Mouse (Mus musculus): ENCODE measurements around the gene Gmpr. TPM values are rescaled to one million over a fixed set of nuclear protein-coding genes. Genes with fewer than 3 reads are reported as not detected.
A peak's percentile ranks its signal among the peaks of the same experiment; 100 is the strongest.

The Gmpr gene
- 41.6 TPM for polyA plus RNA-seq (2012; fragmentation: generic; extraction: Trizol)

DNA sequence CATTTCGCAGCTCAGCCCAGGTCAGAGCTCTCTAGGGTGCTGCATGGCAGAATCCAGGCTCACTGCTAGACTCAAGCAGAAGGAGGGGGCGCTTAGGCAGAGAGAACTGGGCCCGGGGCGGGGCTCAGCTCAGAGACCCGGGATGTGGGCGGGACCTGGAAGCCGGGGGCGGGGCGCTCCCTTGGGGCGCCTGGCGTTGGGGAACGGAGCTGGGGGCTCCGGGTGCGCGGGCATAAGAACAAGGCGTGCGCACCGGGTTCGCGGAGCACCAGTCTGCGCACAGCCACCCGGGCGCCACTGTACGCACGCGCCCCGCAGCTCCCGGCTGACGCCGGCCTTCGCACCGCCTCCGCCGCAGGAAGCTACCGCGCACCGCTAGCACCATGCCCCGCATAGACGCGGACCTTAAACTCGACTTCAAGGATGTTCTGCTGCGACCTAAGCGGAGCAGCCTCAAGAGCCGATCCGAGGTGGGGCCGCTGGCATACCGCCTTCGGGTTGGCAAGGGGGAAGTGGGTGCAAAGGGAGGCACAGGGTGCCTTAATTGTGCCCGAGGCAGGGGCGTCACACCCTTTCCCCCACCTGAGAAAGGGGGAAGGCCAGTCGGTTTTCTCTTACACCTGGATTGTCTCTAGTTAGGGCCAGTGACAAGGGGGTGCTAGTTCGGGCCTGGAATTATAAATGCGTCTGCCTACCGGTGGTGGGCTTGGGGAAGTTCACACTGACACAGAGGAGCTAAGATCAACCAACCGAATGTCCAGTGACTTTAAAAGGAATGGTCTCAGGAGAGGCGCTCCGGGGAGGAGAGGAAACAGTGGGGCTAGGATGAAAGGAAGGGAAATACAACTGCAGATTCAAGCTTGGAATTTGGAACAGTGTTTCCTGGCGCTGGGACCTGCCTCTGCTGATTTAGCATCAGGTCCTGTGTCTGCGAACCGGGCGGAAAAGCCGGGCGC lies at the start of gene Gmpr:
Gene Gmpr, plus strand, starts transcription at position 171 of the 956 bp plus-strand sequence.
- Histone ChIP-seq H3ac (ENCODE audit: control insufficient read depth, insufficient read length) (peak within 1 kb of the TSS; percentile 14), H3K4me2 (ENCODE audit: low read depth) (peak within 1 kb of the TSS; percentile 88), H3K36me3 (ENCODE audit: control insufficient read depth, insufficient read depth) (no peaks in the 10 kb centered on the region), H3K79me2 (ENCODE audit: control insufficient read depth, insufficient read depth) (no peaks in the 10 kb centered on the region), H3K4me3 (peak within 1 kb of the TSS; percentile 33), H3K27me3 (ENCODE audit: control insufficient read depth, insufficient read depth, insufficient read length) (no peaks in the 10 kb centered on the region)
- TF ChIP-seq SRF (IDR thresholded peaks at IDR 0.05; ENCODE audit: control insufficient read depth, insufficient read length, low read depth) (no peak), POLR2A (IDR thresholded peaks at IDR 0.05; ENCODE audit: insufficient read length, low read depth) (peak; percentile 34), MYOG (IDR thresholded peaks at IDR 0.05; ENCODE audit: control insufficient read depth in 1 of 3, insufficient read depth in 1 of 3, insufficient read length in 2 of 3, low read depth in 2 of 3) (no peak), CEBPB (IDR thresholded peaks at IDR 0.05; ENCODE audit: insufficient read depth, poor library complexity, severe bottlenecking) (no peak), POLR2AphosphoS2 (IDR thresholded peaks at IDR 0.05; ENCODE audit: insufficient read length, low read depth) (no peak), MYOD1 (IDR thresholded peaks at IDR 0.05; ENCODE audit: control insufficient read depth in 1 of 3, insufficient read length in 2 of 3, low read depth in 2 of 3) (no peak), USF1 (IDR thresholded peaks at IDR 0.05; ENCODE audit: low read depth) (no peak), E2F4 (IDR thresholded peaks at IDR 0.05; ENCODE audit: insufficient read depth) (no peak), TCF12 (IDR thresholded peaks at IDR 0.05; ENCODE audit: insufficient read depth, poor library complexity, severe bottlenecking) (no peak)

DNA sequence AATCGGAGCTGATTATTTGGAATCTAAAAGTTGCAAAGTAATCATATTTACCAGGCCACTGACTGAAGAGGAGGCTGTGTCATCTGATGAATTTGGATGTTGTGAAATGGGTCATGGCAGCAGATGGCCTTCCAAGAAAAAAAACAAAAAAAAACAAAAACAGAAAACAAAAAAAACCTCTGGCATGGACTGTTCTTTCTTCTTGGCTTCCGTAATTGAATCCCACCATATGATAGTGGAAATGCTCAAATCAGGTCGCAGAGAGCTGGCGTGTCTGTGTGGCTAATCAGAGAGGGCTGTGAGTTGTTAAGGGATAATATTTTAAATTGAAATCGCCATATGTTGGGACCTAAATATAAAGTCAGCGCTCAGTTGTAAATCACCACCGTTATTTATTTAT lies 49.8 kb upstream of the Gmpr start:
- Histone ChIP-seq H3K4me2 (ENCODE audit: low read depth) (no peak overlapping the region), H3K27me3 (ENCODE audit: control insufficient read depth, insufficient read depth, insufficient read length) (no peaks in the 10 kb centered on the region), H3K36me3 (ENCODE audit: control insufficient read depth, insufficient read depth) (no peaks in the 10 kb centered on the region), H3ac (ENCODE audit: control insufficient read depth, insufficient read length) (no peak overlapping the region), H3K79me2 (ENCODE audit: control insufficient read depth, insufficient read depth) (no peaks in the 10 kb centered on the region), H3K4me3 (no peak overlapping the region)
- TF ChIP-seq POLR2AphosphoS2 (IDR thresholded peaks at IDR 0.05; ENCODE audit: insufficient read length, low read depth) = no peak
- no peak for TF ChIP-seq SRF (IDR thresholded peaks at IDR 0.05; ENCODE audit: control insufficient read depth, insufficient read length, low read depth)
- TF ChIP-seq CEBPB (IDR thresholded peaks at IDR 0.05; ENCODE audit: insufficient read depth, poor library complexity, severe bottlenecking) = no peak
- no peak for TF ChIP-seq TCF3 (IDR thresholded peaks at IDR 0.05; ENCODE audit: insufficient read length, low read depth)
- no peak for TF ChIP-seq E2F4 (IDR thresholded peaks at IDR 0.05; ENCODE audit: insufficient read depth)
- no peak for TF ChIP-seq POLR2A (IDR thresholded peaks at IDR 0.05; ENCODE audit: insufficient read length, low read depth)
- TF ChIP-seq MYOD1 (IDR thresholded peaks at IDR 0.05; ENCODE audit: control insufficient read depth in 1 of 3, insufficient read length in 2 of 3, low read depth in 2 of 3) = no peak
- TF ChIP-seq MAX (IDR thresholded peaks at IDR 0.05; ENCODE audit: low read depth) = no peak
- TF ChIP-seq USF1 (IDR thresholded peaks at IDR 0.05; ENCODE audit: low read depth) = no peak

DNA sequence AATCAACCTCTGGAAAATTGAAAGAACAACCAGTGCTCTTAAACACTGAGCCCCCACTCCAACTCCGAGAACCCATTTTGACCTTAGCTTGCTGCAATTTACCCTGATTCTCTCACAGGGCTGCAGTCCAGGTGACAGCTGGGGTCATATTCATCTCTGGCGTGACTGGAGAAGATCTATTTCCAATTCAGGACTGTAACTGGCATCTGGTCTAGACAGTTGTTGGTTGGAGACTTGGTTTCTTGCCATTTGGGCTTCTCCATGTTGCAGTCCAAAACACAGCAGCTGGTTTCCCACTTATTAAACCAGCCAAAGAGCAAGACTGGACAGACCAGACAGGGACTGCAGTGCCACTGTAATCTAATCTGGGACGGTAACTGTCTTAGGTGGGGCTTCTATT lies 47.1 kb upstream of the Gmpr start:
- Histone ChIP-seq H3K4me3 (no peak overlapping the region), H3K27me3 (ENCODE audit: control insufficient read depth, insufficient read depth, insufficient read length) (no peaks in the 10 kb centered on the region), H3K4me2 (ENCODE audit: low read depth) (no peak overlapping the region), H3ac (ENCODE audit: control insufficient read depth, insufficient read length) (no peak overlapping the region), H3K79me2 (ENCODE audit: control insufficient read depth, insufficient read depth) (no peaks in the 10 kb centered on the region), H3K36me3 (ENCODE audit: control insufficient read depth, insufficient read depth) (no peaks in the 10 kb centered on the region)
- TF ChIP-seq MYOG (IDR thresholded peaks at IDR 0.05; ENCODE audit: control insufficient read depth in 1 of 3, insufficient read depth in 1 of 3, insufficient read length in 2 of 3, low read depth in 2 of 3) (peak in 2 of 3 experiments; percentile 6 to 68), MYOD1 (IDR thresholded peaks at IDR 0.05; ENCODE audit: control insufficient read depth in 1 of 3, insufficient read length in 2 of 3, low read depth in 2 of 3) (peak in 2 of 3 experiments; percentile 55 to 61), USF1 (IDR thresholded peaks at IDR 0.05; ENCODE audit: low read depth) (no peak)

GRCm38 (mm10) chr13:45461370-45461958 lies 45.8 kb upstream of the Gmpr start:
- H3ac ChIP-seq (ENCODE audit: control insufficient read depth, insufficient read length) = no peak overlapping the region
- TF ChIP-seq E2F4 (IDR thresholded peaks at IDR 0.05; ENCODE audit: insufficient read depth) (no peak), REST (IDR thresholded peaks at IDR 0.05; ENCODE audit: insufficient read depth, insufficient read length) (no peak), MYOG (IDR thresholded peaks at IDR 0.05; ENCODE audit: control insufficient read depth in 1 of 3, insufficient read depth in 1 of 3, insufficient read length in 2 of 3, low read depth in 2 of 3) (no peak), MYOD1 (IDR thresholded peaks at IDR 0.05; ENCODE audit: control insufficient read depth in 1 of 3, insufficient read length in 2 of 3, low read depth in 2 of 3) (peak in 2 of 3 experiments; percentile 51 to 72), MAX (IDR thresholded peaks at IDR 0.05; ENCODE audit: low read depth) (no peak)
- H3K4me3 ChIP-seq = no peak overlapping the region
- no peaks in the 10 kb centered on the region for H3K27me3 ChIP-seq (ENCODE audit: control insufficient read depth, insufficient read depth, insufficient read length)
- no peak overlapping the region for H3K4me2 ChIP-seq (ENCODE audit: low read depth)
- H3K79me2 ChIP-seq (ENCODE audit: control insufficient read depth, insufficient read depth) = no peaks in the 10 kb centered on the region
- no peaks in the 10 kb centered on the region for H3K36me3 ChIP-seq (ENCODE audit: control insufficient read depth, insufficient read depth)

GRCm38 (mm10) chr13:45465616-45466015 lies 41.6 kb upstream of the Gmpr start:
- Histone ChIP-seq H3K4me2 (ENCODE audit: low read depth) (peak overlapping the region; percentile 26), H3K36me3 (ENCODE audit: control insufficient read depth, insufficient read depth) (no peaks in the 10 kb centered on the region), H3K27me3 (ENCODE audit: control insufficient read depth, insufficient read depth, insufficient read length) (no peaks in the 10 kb centered on the region), H3ac (ENCODE audit: control insufficient read depth, insufficient read length) (no peak overlapping the region), H3K79me2 (ENCODE audit: control insufficient read depth, insufficient read depth) (no peaks in the 10 kb centered on the region), H3K4me3 (no peak overlapping the region)
- TF ChIP-seq SRF (IDR thresholded peaks at IDR 0.05; ENCODE audit: control insufficient read depth, insufficient read length, low read depth) = no peak
- TF ChIP-seq E2F4 (IDR thresholded peaks at IDR 0.05; ENCODE audit: insufficient read depth) = no peak
- no peak for TF ChIP-seq CEBPB (IDR thresholded peaks at IDR 0.05; ENCODE audit: insufficient read depth, poor library complexity, severe bottlenecking)
- TF ChIP-seq POLR2A (IDR thresholded peaks at IDR 0.05; ENCODE audit: insufficient read length, low read depth) = no peak
- TF ChIP-seq MYOG (IDR thresholded peaks at IDR 0.05; ENCODE audit: control insufficient read depth in 1 of 3, insufficient read depth in 1 of 3, insufficient read length in 2 of 3, low read depth in 2 of 3) = no peak
- TF ChIP-seq MAX (IDR thresholded peaks at IDR 0.05; ENCODE audit: low read depth) = no peak
- TF ChIP-seq TCF3 (IDR thresholded peaks at IDR 0.05; ENCODE audit: insufficient read length, low read depth) = no peak
- TF ChIP-seq TCF12 (IDR thresholded peaks at IDR 0.05; ENCODE audit: insufficient read depth, poor library complexity, severe bottlenecking) = no peak
- TF ChIP-seq USF1 (IDR thresholded peaks at IDR 0.05; ENCODE audit: low read depth) = no peak
- no peak for TF ChIP-seq REST (IDR thresholded peaks at IDR 0.05; ENCODE audit: insufficient read depth, insufficient read length)

Measured in myocyte (in vitro differentiated cells).